Mouse (Mus musculus) G1E (cell line): ENCODE data around the gene Kcnip3.

Experiments used
- CTCF ChIP-seq: IDR thresholded peaks from 2 replicates; pipeline ENCODE4 v1.5.1; 2012; ENCODE audit warnings: low read depth, low read length, inconsistent platforms, mixed read lengths
- GATA1 ChIP-seq: IDR thresholded peaks from 2 replicates; pipeline ENCODE4 v1.6.1; 2012; ENCODE audit warnings: borderline replicate concordance, low read length, inconsistent platforms, mixed read lengths
- POLR2AphosphoS5 ChIP-seq: IDR thresholded peaks from 2 replicates; pipeline ENCODE4 v1.6.1; 2012; ENCODE audit warnings: low read depth, low read length, inconsistent platforms; ENCODE audit not compliant: insufficient replicate concordance
- TAL1 ChIP-seq: conservative IDR thresholded peaks from 2 replicates; pipeline ENCODE4 v1.6.1; 2012; ENCODE audit warnings: low read depth, low read length, inconsistent platforms, mixed read lengths

GRCm38 (mm10) chr2:127549711-127550110, 27.8 kb upstream of the Kcnip3 start:
- no peak for TF ChIP-seq CTCF
- TF ChIP-seq GATA1, result no peak
- TF ChIP-seq POLR2AphosphoS5, result no peak
- no peak for TF ChIP-seq TAL1
